Mouse (Mus musculus) erythroblast, embryonic 14.5 days (primary cell): ENCODE results near the gene Rabif.

Source experiments
- GATA1 ChIP-seq: IDR thresholded peaks from 2 replicates; pipeline ENCODE4 v1.6.1; 2012; ENCODE audit warnings: low read length, inconsistent platforms, mixed read lengths
- TAL1 ChIP-seq: IDR thresholded peaks from 3 replicates; pipeline ENCODE4 v1.6.1; 2012; ENCODE audit warnings: low read length, inconsistent platforms, mixed read lengths

- no peak for TF ChIP-seq GATA1
- no peak for TF ChIP-seq TAL1
Observed at GRCm38 (mm10) chr1:134510018-134510417, 15.6 kb downstream of the Rabif start.
